Mouse (Mus musculus) fibroblast of lung, adult 2 months (primary cell): Measurements from ENCODE around the gene Actg2.

ENCODE experiments used
- DNase-seq: peaks from one replicate; pipeline ENCODE4 v3.0.0-alpha.2; 2011; ENCODE audit warnings: low read depth

The Actg2 gene

DNA sequence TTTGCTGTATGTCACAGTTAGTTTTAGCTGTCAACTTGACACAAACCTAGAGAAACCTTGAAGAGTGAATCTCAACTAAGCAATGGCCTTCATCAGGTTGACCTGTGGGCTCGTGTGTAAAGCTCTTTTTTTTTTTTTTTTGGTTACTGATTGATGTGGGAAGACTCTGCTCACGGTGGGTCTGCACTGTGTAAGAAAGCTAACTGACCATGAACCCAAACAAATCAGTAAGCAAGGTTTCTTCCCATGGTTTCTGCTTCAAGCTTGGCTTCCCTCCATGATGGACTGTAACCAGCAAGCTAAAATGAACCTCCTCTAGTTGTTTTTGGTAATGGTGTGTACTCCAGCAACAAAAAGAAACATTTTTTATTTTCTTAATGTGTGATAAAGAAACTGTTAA lies 56.9 kb downstream of the Actg2 start:
- no peak for DNase-seq

DNA sequence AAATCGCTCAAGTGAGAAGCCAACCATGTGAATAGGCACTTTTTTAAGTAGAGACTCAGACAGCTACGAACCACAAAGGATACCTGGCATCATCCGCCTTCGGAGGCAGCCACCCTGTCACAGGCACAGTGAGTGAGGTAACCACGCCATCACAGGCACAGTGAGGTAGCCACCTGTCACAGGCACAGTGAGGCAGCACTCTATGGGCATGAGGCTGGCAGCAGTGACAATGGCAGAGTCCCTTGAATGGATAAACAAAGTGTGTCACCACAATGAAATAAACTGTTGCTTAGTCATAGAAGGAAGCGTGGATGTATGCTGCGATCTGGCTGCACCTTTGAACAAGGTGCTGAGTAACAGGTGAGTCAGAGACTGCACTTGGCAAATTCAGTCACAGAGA lies 57.4 kb downstream of the Actg2 start:
- DNase-seq: no peak

- no peak for DNase-seq
Observed at GRCm38 (mm10) chr6:83478217-83478616, 57.8 kb downstream of the Actg2 start.

DNA sequence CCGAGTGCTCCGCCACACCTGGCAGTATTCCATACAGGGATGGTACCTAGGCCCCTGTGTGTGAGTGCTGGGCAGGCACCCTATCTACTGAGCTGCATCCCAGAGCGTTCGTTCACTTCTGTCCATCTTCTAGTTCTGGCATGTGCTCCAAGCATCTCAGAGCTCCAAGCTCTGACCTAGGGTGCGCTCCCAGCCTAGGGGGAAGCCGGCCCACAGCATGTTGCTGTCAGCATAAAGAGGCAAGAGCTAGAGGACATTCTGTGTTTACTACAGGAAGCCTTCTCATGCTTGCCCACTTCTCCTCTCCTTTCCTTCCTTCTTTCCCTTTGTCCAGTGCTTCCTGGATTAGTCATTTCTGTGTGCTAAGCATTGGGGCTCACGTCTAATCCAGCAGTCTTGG lies 60.6 kb downstream of the Actg2 start:
- no peak for DNase-seq

DNA sequence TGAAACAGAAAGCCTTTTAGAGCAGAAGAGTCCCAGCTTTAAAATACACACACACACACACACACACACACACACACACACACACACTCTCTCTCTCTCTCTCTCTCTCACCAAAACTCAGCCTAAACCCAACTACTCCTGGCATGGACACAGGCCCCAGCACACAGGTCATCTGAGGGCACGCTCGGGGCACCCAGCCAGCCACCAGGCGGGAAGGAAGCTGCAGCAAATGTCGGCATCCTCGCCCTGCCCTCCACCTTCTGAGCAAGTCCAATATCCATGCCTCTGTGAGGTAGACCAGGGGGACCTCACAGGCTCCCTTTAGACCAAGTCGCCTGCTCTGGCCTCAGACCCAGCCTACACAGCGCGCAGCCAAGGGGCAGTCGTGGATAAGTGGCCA lies 62.8 kb downstream of the Actg2 start:
- DNase-seq: no peak

DNA sequence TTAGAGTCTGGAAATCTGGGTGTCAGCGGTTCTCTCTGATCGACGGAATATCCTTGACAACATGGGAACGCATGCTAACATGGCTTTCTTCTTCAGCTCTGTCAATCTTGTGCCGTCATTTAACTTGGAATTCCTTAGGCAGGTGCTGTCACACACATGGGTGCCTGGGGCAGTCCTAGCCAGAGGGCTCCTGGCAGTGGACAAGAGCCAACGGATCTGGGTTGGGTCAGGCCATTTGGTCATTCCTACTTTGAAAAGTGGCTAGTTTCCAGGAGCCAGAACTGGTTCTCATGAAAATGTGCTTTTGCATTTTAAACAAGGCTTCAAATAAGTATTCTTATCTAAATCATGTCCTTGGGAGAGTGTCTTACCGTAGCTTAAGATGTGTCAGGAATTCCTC lies 64.3 kb downstream of the Actg2 start:
- no peak for DNase-seq

GRCm38 (mm10) chr6:83464011-83464410 lies 72.1 kb downstream of the Actg2 start:
- no peak for DNase-seq
